Mouse (Mus musculus): ENCODE measurements around the gene Rrn3.
"Not testable (repeated sequence)": the region's sequence is repeated elsewhere in the genome, so short reads cannot be mapped to it uniquely, and the experiment has no call there.

Gene Rrn3

DNA sequence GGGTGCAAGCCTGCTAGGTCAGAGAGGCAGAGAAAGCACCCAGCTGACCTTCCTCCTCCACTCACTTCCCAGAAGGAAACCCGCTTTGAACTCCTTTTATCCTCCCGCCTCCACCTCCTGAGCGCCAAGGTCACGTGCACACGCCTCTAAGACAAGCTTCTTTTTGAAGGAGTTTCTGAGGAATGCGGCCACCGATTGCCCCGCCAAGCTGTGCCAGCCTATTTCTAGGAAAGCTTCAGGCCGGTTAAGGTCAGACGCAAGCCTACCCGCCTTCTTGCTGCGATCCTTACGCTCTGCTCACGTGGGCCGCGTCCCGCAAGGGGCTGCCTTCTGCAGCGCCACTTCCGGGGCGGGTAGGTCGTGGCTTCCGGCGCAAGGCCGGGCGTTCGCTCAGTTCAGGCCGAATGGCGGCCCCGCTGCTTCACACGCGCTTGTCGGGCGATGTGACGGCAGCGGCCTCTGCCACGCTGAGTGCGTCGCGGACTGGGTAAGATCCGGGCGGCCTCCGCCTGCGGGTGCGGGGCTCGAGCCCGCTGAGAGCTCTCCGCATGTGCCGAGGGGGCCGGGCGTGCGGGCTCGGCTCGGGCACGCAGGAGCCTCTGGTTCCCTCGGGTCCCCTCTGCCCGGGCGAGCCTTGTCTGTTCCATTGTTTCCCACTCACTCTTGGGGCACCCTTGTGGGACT, at the start of gene Rrn3:
TSS of gene Rrn3 (plus strand) at position 356 of the 684 bp plus-strand sequence.
- DNase-seq (ENCODE audit: low spot score in 2 of 2) = peak; percentile 84 to 90

DNA sequence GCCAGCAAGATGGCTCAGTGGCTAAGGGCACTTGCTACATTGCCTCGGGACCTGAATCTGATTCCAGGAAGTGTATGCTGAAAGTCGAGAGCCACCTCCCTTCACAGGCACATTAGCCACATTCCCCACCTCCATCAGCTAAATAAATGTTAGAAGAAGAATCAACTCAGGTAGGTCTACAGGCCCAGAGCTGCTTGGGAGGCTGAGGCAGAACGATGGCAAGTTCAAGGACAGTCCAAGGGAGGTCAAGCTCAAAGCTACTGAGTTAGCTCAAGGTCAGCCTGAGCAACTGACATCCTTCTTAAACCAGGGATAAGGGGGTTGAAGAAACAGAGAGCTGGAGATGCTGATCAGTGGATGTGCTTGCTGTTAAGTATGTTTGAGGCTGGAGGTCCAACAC, 47.7 kb upstream of the Rrn3 start:
- DNase-seq (ENCODE audit: low spot score in 2 of 2) = no peak

DNA sequence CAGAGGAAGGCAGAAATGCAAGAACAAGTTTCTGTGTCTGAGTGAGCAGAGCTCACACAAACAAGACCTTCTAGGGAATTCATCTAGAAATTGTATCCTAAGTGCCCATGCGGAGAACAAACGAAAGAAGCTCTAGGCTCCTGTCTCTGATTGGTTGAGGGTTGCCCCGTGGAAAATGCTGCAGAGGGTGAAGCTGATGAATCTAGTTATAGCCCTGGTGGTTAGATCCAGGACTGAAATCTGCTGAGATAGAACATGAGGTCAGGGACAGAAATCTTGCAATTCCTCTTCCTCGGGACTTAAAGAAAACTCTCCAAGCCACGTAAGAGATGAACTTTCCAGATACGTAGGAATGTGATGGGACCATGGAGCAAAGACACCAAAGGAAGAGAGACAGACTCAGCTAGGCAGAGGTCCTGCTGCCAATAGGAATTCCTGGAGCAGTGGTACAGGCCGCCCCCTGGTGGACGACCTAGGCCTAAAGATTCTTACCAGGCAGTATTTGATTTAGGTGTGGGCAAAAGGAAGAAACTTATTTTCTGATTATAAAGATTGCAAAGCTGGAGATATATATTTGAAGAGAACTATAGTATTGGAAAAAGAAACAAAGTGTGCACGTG, 46.9 kb upstream of the Rrn3 start:
- peak; percentile 20 to 65 for DNase-seq (ENCODE audit: low spot score in 2 of 2)

DNA sequence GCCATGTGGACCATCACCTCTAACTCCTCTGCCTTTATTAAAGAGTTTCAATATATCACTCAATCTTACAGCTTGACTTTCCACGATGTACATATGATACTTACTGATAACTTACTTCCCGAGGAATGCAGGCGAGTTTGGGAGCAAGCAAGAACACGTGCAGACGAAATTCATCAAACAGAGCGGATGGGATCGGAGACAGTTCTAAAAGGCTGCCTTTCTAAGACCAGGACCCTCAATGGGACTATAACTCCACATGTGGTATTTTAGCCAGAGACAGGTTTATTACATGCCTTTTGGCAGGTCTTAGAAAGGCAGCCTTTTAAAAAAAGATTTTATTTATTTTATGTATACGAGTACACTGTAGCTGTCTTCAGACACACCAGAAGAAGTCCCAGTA, 44.5 kb upstream of the Rrn3 start:
- DNase-seq (ENCODE audit: low spot score in 2 of 2) = no peak

DNA sequence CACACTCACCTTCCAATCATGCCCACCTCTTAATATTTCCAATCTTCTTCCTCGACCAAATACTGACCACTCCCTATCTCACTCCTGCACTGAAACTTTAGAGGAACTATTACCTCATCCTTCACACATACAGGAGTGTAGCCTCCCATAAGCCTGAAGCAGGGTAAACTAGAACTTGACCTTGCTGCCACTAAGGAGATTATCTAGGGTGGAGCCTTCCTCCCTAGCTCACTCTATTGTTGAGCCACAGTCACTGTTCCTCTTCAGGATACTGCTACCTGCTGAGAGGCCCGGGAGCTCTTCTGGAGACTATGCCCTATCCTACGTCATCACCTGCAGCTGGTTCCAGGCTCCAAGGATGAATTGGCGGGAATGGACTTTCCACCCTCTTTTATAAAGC, 41.5 kb upstream of the Rrn3 start:
- not testable (repeated sequence) for DNase-seq (ENCODE audit: low spot score in 2 of 2)

DNA sequence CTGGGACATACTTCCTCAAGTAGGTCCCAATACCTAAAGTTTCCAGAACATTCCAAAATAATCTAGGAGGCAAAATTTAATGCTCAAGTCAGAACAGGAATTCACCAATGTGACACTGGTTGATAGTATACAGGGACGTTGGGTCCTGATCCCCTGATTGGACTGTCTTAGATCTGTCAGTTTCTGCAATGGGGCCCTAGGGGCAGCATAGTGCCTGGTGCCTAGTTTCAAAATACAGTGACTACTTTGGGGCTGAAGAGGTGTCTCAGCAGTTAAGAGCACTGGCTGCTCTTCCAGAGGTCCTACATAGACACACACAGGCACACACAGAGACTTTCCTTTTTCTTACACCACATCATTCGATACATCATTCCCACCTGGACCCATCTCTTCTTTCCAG, 39.7 kb upstream of the Rrn3 start:
- no peak for DNase-seq (ENCODE audit: low spot score in 2 of 2)

DNA sequence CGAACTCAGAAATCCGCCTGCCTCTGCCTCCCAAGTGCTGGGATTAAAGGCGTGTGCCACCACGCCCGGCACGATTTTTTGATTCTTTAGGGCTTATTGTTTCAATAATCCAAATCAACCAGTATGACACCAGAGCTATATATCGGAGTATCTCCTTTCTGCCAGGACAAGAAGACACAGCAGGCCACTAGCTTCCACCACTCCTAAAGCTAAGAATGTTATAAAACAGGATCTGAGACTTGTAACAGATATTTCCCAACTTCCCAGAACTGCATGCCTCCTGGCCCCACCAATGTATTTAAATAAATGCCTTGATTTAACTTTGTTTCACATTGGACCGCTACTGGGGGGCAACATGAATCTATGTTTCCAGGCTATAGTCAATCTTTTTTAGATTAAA, 32.8 kb upstream of the Rrn3 start:
- no peak for DNase-seq (ENCODE audit: low spot score in 2 of 2)

DNA sequence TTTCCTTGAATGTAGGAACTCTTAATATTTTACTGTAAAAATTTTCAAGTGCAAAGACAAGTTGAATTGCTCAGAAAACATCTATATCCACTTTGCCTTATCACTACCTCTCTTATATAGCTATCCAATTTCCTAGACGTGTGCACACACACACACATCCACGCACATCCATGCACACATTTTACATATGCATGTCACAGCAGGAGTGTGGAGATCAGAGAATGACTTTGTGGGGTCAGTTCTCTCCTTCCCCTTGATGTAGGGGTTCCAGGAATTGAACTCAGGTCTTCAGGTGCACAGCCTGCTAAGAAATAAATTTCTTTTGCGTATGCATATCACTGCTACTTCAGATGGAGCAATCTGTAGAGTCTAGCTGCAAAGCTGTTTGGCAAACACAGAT, 32.4 kb upstream of the Rrn3 start:
- no peak for DNase-seq (ENCODE audit: low spot score in 2 of 2)

DNA sequence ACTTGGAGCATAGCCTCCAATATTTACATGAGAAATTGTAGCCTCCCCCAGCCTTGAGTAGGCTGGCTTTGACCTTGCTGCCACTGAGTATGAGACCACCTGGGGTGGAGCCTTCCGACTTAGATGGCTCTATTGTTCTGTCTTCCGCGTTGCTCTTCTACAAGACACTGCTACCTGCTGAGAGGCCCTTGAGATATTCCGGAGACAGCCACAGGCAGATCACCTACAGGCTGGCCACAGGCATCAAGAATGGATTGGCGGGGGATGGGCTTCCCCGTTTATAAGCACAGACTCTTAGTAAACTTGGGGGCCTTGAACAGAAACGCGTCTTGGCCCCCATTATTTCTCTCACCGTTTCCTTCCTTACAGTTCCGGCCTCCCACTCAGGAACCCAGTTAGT, 31.7 kb upstream of the Rrn3 start:
- not testable (repeated sequence) for DNase-seq (ENCODE audit: low spot score in 2 of 2)

DNA sequence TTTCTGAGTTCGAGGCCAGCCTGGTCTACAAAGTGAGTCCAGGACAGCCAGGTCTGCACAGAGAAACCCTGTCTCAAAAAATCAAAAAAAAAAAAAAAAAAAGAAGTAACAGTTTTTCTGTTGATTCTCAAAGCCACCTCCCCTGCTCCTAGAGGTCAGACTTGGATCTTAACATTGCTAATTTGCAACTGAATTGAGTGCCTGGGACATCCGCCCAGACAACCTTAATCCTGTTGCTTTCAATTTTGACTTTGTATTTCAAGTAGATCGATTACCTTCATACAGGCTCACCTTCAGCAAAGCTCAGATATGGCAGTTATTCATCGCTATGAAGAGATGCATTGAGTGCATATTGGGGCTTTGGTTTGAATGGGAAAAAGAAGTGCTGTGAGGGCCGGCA, 31.2 kb upstream of the Rrn3 start:
- DNase-seq (ENCODE audit: low spot score in 2 of 2) = no peak

DNA sequence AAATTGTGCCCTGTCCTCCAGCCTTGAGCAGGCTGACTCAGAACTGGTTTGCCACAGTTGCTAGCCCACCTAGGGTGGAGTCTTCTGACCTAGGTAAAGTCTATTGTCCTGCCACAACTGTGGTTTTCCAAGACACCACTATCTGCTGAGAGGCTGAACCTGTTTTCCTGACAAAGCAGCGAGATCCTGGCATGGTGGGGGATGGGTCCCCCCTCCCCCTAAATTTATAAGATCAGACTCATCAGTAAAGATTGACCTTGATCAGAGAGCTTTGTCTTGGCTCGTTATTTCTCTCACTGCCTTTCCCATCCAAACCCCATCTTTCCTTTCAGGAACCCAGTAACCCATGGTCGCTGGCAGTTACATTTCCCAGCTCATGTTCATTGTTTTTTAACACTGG, 30.5 kb upstream of the Rrn3 start:
- no peak for DNase-seq (ENCODE audit: low spot score in 2 of 2)

DNA sequence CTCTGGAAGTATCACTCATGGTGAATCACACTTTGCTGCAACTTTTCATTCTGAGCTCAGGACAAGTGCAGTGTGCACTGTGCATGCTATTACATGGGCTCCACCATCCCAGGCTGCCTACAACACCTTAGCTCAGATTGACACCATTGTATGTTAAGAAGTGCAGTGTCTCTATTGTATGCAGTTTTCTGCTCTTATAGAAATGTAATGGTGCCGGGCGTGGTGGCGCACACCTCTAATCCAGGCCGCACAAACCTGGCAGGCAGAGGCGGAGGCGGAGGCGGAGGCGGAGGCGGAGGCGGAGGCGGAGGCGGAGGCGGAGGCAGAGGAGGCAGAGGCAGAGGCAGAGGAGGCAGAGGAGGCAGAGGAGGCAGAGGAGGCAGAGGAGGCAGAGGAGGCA, 29.9 kb upstream of the Rrn3 start:
- no peak for DNase-seq (ENCODE audit: low spot score in 2 of 2)

DNA sequence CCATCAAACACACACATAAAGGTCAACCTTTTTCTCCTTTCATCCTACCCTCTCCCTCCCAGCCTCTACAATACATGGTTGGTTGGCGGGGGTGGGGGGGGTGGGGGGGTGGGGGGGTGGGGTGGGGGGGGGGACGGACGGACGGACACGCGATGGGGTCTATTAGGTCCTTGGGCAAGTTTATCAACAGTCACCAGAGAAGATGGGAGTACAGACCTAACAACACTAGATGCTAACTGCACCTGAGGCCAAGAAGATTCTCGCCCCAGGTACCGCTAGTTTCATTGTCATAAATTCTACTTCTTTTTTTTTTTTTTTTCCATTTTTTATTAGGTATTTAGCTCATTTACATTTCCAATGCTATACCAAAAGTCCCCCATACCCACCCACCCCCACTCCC, 26.5 kb upstream of the Rrn3 start:
- no peak for DNase-seq (ENCODE audit: low spot score in 2 of 2)

DNA sequence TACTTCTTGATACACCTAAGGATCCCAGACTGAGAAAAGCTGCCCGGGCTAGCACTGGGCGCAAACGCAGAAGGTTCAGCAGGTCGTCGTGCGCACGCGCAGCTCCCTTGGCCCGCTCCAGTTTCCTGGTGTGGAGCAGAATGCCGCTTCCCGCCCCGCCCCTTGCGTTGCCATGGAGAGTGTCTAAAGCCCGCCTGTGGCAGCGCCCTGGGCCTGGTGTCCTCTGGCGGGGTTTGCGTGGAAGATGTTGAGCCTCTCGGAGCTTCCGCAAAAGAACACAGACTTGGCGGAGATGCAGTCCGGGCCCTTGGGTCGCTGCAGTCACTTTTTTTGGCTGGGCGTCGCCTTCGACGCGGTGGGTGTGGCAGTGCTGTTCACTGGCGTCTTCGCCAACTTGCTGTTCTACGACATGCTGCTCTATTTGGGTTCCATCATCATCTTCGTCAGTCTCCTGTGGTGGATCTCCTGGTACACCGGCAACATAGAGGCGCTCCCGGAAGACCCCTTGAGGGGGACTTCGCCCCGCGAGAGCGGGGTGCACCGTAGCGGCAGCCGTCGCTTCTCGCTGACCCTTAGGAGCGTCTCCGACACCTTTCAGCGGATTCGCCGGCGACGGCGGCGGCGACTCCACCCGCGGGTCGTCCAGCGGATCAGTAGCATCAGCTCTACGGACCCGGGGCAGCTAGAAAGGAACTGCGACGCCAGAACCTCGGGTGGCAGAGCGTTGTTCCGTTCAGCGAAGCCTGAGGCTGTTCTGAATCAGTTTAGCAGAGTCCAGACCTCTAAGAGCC, 25.9 kb upstream of the Rrn3 start:
- peak; percentile 87 to 92 for DNase-seq (ENCODE audit: low spot score in 2 of 2)

DNA sequence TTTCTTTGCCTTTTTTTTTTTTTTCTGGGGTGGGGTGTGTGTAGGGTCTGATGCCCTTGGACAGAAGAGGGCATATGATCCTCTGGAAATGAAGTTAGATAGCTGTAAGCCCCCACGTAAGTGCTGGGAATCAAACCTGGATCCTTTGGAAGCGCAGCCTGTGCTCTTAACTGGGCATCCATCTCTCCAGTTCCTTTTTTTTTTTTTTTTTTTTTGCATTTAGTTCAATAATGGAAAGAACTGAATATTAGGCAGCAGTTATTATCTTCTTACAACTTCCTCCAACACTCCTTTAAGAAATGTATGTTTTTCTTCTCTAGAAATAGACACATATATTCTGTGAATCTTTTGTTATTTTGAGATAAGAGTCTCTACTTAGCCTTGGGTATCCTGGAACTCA, 22.7 kb upstream of the Rrn3 start:
- no peak for DNase-seq (ENCODE audit: low spot score in 2 of 2)

DNA sequence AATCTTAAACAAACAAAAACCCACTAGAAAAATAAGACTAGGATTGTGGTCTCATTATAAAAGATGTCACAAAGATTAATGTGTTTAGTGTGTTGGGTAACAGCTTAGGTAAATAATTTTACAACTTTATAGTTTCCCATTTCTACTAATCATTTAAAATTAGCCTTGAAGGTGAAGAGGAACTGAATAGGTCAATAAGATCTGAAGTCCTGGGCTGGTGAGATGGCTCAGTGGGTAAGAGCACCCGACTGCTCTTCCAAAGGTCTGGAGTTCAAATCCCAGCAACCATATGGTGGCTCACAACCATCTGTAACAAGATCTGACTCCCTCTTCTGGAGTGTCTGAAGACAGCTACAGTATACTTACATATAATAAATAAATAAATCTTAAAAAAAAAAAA, 17.7 kb upstream of the Rrn3 start:
- DNase-seq (ENCODE audit: low spot score in 2 of 2) = not testable (repeated sequence)

DNA sequence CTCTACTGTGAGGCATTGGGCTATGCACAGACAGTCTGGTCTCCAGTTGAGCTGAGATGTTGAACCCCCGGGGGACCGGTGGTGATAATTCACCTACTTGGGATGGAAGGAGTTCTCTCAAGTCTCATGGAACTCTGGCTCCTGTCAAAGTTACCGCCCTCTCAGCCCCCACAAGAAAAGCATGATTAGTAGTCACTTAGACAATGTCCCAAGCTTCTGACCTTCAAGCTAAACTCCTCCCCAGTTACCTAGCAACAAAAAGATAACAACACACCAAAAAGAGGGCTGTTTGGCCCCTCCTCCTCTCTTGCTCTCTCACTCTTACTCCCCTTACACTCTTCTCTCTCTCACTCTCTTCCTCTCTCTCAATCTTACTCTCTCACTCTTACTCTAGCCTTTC, 16.0 kb upstream of the Rrn3 start:
- DNase-seq (ENCODE audit: low spot score in 2 of 2) = no peak

DNA sequence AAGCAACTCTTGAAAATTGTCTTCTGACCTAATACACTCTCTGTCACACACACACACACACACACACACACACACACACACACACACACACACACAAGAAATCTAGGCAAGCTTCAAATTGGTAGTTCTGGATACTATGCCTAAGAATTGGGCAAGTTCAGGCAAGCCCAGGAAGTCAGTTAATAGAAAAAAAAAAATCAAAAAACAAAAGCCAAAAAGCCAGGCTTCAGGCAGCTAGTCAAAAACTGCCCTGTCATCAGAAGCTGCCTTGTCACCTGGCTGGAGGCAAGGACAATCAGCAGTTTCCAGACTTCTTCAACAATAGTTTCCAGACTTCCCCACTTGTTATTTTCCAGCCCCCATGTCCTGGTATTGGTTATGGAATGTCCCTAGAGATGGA, 14.1 kb upstream of the Rrn3 start:
- DNase-seq (ENCODE audit: low spot score in 2 of 2) = no peak

DNA sequence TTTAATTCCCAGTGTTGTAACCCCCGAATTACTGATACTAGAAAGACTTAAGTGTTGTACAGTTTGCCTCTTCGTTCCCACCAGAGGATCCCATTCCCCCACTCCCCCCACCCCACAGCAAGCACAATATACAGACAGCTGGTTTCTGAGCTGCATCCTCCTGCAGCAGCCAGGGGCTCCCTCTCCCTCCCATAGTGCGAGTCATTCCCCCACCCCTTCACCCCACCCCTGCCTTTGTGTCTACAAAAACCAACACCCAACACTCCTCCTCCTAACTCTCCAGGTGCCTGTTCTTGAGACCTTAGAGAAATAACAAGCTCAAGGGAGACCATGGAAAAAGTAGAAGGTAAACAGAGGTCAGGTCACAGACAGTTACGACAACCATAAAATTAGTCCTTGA, 8.9 kb upstream of the Rrn3 start:
- not testable (repeated sequence) for DNase-seq (ENCODE audit: low spot score in 2 of 2)

DNA sequence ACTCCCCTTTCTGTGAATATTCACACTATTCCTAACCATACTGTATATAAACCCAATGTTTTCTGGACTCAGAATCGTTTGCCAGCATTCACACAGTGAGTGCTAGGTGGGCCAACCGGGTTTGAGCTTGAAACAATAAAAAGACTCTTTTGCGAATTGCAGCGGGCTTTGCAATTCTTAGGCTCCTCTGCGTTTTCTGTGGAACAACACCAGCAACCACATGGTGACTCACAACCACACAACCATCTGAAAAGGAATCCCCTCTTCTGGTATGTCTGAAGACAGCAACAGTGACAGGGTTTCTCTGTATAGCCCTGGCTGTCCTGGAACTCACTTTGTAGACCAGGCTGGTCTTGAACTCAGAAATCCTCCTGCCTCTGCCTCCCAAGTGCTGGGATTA, 8.5 kb upstream of the Rrn3 start:
- not testable (repeated sequence) for DNase-seq (ENCODE audit: low spot score in 2 of 2)

DNA sequence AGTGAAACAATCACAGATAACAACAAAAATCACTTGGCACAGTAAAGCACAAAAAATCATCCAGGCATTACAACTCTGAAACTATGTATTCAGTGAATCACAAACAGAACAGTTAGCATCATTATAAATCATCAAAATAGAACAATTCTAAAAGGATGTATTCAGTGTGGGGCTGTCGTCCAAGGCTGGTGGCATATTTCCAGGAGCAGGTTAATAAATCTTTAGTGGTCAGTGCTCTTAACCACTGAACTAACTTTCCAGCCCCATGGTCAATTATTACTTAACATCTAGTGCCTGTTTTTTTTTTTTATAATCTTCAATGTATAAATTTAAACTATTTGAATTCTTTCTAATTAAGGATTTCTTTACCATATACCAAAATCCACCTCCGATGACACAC, 6.5 kb upstream of the Rrn3 start:
- DNase-seq (ENCODE audit: low spot score in 2 of 2) = not testable (repeated sequence)

DNA sequence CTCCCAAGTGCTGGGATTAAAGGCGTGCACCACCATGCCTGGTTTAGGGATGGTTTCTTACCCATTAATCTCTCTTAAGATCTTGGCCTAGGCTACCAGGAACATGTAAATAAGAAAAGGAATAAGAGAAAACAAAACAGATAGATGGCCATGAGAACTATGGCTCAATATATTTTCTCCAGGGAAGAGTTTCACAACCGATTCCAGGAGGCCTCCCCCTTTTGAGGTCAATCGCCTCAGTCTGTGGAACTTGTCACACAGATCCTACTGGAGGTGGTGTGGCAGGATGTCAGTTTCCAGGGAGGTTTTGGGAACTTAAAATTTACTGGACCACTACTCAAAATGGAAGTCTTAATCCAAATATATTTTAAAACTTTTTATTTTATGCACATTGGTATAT, 5.9 kb upstream of the Rrn3 start:
- not testable (repeated sequence) for DNase-seq (ENCODE audit: low spot score in 2 of 2)

DNA sequence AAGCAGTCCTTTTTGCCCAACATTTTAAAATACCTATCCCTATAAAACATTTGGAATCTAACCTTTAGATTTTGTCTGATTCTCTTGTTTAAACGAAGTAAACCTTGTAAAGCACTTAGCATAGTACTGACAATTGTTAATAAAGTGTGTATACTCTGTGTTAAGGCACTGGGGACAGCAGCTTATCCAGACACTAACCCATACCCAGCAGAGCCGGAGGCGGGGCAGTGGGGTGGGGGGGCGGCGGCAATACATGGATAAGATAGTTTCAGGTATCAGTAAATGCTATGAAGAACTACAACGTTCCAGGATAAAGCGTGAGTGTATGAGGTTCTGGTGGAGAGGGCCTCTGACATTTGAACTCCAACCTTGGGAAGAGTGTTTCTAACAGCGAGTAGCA, 708 bp downstream of the Rrn3 start:
- DNase-seq (ENCODE audit: low spot score in 2 of 2) = no peak

All from frontal cortex, postnatal 10 days (tissue).